Mouse (Mus musculus): ENCODE data around the gene Afdn. TPM values are rescaled to one million over a fixed set of nuclear protein-coding genes. Genes with fewer than 3 reads are reported as not detected.
"Not testable (repeated sequence)": the region's sequence is repeated elsewhere in the genome, so short reads cannot be mapped to it uniquely, and the experiment has no call there.

The Afdn gene
- polyA plus RNA-seq, 1 experiment from 2014 or later = 79.9 TPM

DNA sequence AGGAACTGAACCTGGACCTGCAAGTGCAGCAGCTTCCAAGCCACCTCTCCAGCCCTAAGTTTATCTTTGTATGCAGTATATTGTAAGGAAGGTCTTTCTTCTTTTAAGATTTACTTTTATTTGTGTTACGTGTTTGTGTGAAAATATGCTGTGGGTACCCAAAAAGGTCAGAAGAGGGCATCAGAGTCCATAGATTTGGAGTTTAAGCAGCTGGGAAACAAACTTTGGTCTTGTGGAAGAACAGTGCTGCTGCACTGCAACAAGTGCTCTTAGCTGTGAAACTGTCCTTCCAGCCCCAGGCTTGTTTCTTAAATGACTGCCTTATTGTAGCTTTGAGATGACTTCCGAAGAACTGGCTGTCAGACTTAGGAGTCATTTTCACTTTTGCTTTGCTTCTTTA is 89.8 kb downstream of the Afdn start:
- no peak overlapping the region for H3K9ac ChIP-seq
- H3K36me3 ChIP-seq = peaks cover 33% of the 10 kb centered on the region
- no peak overlapping the region for H3K27ac ChIP-seq

GRCm38 (mm10) chr17:13853883-13854282 is 93.5 kb downstream of the Afdn start:
- 74% methylated on average over 7 of the region's 7 CpGs for WGBS

More for the DNA sequence above, 89.8 kb downstream of the Afdn start:
- Histone ChIP-seq H3K9me3 (no peaks in the 10 kb centered on the region), H3K4me3 (no peak overlapping the region), H3K27me3 (no peaks in the 10 kb centered on the region), H3K4me2 (no peak overlapping the region), H3K4me1 (no peaks in the 10 kb centered on the region)
- WGBS = 75% methylated on average over 2 of the region's 2 CpGs
- no peak for ATAC-seq (ENCODE audit: insufficient number of reproducible peaks, low FRiP score, low TSS enrichment, low read depth)

DNA sequence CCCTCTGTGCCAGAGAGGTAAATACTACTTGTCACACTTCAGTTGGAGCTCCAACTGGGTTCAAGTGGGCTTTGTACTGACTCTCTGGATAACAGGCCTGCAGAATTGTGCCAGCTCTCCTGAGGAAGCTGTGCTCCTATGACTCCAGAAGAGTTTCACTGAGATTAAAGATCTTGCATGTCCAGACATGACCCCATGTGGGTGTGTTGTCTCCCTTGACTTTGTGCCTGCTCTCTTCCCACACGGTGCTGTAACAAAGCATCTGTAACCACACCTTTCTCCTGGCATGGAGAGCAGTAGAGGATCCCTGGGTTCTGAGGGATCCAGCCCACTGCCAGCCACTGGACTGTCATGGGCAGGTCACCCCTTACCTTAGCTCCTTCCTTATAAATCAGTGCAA is 95.1 kb downstream of the Afdn start:
- no peaks in the 10 kb centered on the region for H3K9me3 ChIP-seq
- 90% methylated on average over 1 of the region's 1 CpGs for WGBS
- 0 out of 2 replicates have a peak overlapping the region, but pooled peaks have one; percentile 7 for H3K27ac ChIP-seq
- H3K4me2 ChIP-seq = no peak overlapping the region
- H3K27me3 ChIP-seq = no peaks in the 10 kb centered on the region
- no peak overlapping the region for H3K9ac ChIP-seq
- H3K4me1 ChIP-seq = no peaks in the 10 kb centered on the region
- no peak for ATAC-seq (ENCODE audit: insufficient number of reproducible peaks, low FRiP score, low TSS enrichment, low read depth)
- H3K4me3 ChIP-seq = no peak overlapping the region
- H3K36me3 ChIP-seq = peaks cover 36% of the 10 kb centered on the region

More at GRCm38 (mm10) chr17:13853883-13854282, 93.5 kb downstream of the Afdn start:
- H3K36me3 ChIP-seq = peaks cover 40% of the 10 kb centered on the region
- not testable (repeated sequence) for H3K4me3 ChIP-seq; H3K27me3 ChIP-seq; H3K9me3 ChIP-seq; H3K27ac ChIP-seq; ATAC-seq (ENCODE audit: insufficient number of reproducible peaks, low FRiP score, low TSS enrichment, low read depth); H3K4me1 ChIP-seq; H3K9ac ChIP-seq; H3K4me2 ChIP-seq

- no peak for ATAC-seq (ENCODE audit: insufficient number of reproducible peaks, low FRiP score, low TSS enrichment, low read depth)
- Histone ChIP-seq H3K36me3 (peaks cover 34% of the 10 kb centered on the region), H3K4me1 (no peaks in the 10 kb centered on the region), H3K27ac (0 out of 2 replicates have a peak overlapping the region, but pooled peaks have one; percentile 6), H3K4me3 (no peak overlapping the region), H3K27me3 (no peaks in the 10 kb centered on the region), H3K9ac (no peak overlapping the region), H3K4me2 (no peak overlapping the region), H3K9me3 (no peaks in the 10 kb centered on the region)
- WGBS = 42% methylated on average over 5 of the region's 5 CpGs
Observed at GRCm38 (mm10) chr17:13856429-13857090, 96.2 kb downstream of the Afdn start.

DNA sequence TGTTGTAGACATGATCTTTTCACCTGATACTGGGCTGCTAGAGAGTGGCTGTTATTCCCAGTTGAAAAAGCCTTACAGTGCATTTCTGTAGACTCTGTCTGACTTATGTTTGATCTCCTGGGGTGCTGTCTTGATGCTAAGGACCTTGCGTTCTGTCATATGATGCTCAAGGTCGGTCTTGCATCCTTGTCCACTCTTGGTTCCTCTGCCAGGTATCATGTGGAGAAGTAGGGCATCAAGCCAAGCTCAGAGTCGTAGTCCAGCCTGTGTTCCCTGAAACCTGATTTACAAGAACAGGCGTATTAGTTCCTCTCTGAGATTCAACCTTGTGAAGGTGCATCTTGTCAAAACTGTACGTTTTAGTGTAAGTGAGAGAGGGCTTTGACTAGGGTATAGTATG is 105.0 kb downstream of the Afdn start:
- Histone ChIP-seq H3K4me3 (no peak overlapping the region), H3K36me3 (peaks cover 18% of the 10 kb centered on the region; the same call in 1 of the 2 replicates), H3K4me2 (no peak overlapping the region), H3K9me3 (no peaks in the 10 kb centered on the region), H3K27me3 (no peaks in the 10 kb centered on the region), H3K27ac (no peak overlapping the region), H3K4me1 (peaks cover 10% of the 10 kb centered on the region; the same call in 1 of the 2 replicates), H3K9ac (no peak overlapping the region)
- ATAC-seq (ENCODE audit: insufficient number of reproducible peaks, low FRiP score, low TSS enrichment, low read depth) = no peak
- WGBS = 86% methylated on average over 5 of the region's 5 CpGs

DNA sequence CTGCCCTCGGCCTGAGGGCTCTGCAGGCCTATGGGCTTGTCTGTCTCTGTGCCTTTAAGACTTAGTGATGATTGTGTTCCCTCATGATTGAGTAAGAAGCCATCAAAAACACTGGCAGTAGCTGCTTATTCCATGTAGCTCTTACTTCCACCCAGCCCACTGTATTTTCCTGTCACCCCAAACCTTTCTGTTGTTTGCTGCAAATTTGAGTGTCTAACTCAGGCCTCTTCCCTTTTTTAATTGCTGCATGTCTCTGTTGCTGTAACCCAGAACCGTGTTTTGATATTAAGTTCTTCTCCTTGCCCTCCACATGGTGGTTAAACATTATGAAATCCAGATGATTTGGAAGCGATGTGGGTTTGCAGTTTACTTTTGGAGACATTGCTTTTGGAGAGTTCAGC is 106.6 kb downstream of the Afdn start:
- peaks cover 10% of the 10 kb centered on the region; the same call in 1 of the 2 replicates for H3K4me1 ChIP-seq
- no peak overlapping the region for H3K9ac ChIP-seq
- WGBS = 40% methylated on average over 3 of the region's 3 CpGs
- peak overlapping the region; percentile 13; the same call in 1 of the 2 replicates for H3K4me2 ChIP-seq
- no peaks in the 10 kb centered on the region for H3K27me3 ChIP-seq
- no peak for ATAC-seq (ENCODE audit: insufficient number of reproducible peaks, low FRiP score, low TSS enrichment, low read depth)
- H3K9me3 ChIP-seq = no peaks in the 10 kb centered on the region
- H3K4me3 ChIP-seq = no peak overlapping the region
- peaks cover 17% of the 10 kb centered on the region; the same call in 1 of the 2 replicates for H3K36me3 ChIP-seq
- H3K27ac ChIP-seq = peak overlapping the region; percentile 77

GRCm38 (mm10) chr17:13867475-13867874 is 107.1 kb downstream of the Afdn start:
- H3K4me2 ChIP-seq = peak overlapping the region; percentile 13; the same call in 1 of the 2 replicates
- no peaks in the 10 kb centered on the region for H3K9me3 ChIP-seq
- no peak for ATAC-seq (ENCODE audit: insufficient number of reproducible peaks, low FRiP score, low TSS enrichment, low read depth)
- peaks cover 10% of the 10 kb centered on the region; the same call in 1 of the 2 replicates for H3K4me1 ChIP-seq
- 22% methylated on average over 6 of the region's 6 CpGs for WGBS
- peaks cover 15% of the 10 kb centered on the region; the same call in 1 of the 2 replicates for H3K36me3 ChIP-seq
- H3K4me3 ChIP-seq = no peak overlapping the region
- peak overlapping the region; percentile 77 for H3K27ac ChIP-seq
- H3K27me3 ChIP-seq = no peaks in the 10 kb centered on the region
- H3K9ac ChIP-seq = no peak overlapping the region

DNA sequence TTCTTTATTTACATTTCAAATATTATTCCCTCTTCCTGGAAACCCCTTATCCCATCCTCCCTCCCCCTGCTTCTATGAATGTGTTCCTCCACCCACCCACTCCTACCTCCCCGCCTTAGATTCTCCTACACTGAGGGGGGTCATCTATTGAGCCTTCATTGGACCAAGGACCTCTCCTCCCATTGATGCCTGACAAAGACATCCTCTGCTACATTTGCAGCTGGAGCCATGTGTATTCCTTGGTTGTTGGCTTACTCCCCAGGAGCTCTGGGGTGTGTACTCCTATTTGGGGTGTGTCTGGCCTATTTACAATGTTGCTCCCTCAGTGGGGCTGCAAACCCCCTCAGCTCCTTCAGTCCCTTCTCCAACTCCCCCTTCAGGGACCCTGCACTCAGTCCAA is 109.9 kb downstream of the Afdn start:
- H3K4me1 ChIP-seq = peaks cover 10% of the 10 kb centered on the region; the same call in 1 of the 2 replicates
- H3K27me3 ChIP-seq = no peaks in the 10 kb centered on the region
- no peak overlapping the region for H3K4me3 ChIP-seq
- no peak overlapping the region for H3K4me2 ChIP-seq
- H3K36me3 ChIP-seq = peaks cover 19% of the 10 kb centered on the region
- no peaks in the 10 kb centered on the region; the same call in 1 of the 2 replicates for H3K9me3 ChIP-seq
- no peak overlapping the region for H3K27ac ChIP-seq
- no peak for ATAC-seq (ENCODE audit: insufficient number of reproducible peaks, low FRiP score, low TSS enrichment, low read depth)
- H3K9ac ChIP-seq = no peak overlapping the region
- WGBS = 100% methylated on average over 1 of the region's 1 CpGs

- WGBS = 88% methylated on average over 1 of the region's 1 CpGs
- Histone ChIP-seq H3K27me3 (no peaks in the 10 kb centered on the region), H3K9ac (no peak overlapping the region), H3K4me2 (no peak overlapping the region), H3K36me3 (peaks cover 22% of the 10 kb centered on the region), H3K4me3 (no peak overlapping the region), H3K4me1 (no peaks in the 10 kb centered on the region), H3K27ac (no peak overlapping the region), H3K9me3 (no peaks in the 10 kb centered on the region; the same call in 1 of the 2 replicates)
- no peak; the same call in 1 of the 2 replicates for ATAC-seq (ENCODE audit: insufficient number of reproducible peaks, low FRiP score, low TSS enrichment, low read depth)
Observed at GRCm38 (mm10) chr17:13874245-13874644, 113.9 kb downstream of the Afdn start.

DNA sequence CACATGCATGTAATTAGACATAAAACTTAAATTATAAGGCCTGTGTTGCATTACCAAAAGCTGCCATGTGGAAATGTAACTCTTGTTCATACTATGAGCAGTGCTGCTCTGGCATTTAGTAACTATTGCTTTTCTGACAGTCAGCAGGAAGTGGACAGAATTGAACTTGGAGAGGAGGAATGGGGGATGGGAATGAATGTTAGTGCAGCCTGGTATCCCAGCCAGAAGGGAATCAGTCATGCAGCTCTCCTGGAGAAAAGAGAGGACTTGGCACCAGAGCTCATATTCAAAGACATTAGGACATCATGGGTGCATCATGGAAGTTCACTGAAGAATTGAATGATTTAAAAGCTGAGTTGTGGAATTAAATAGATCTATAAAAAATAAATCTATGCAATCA is 117.1 kb downstream of the Afdn start:
- H3K4me1 ChIP-seq = no peaks in the 10 kb centered on the region
- no peak for ATAC-seq (ENCODE audit: insufficient number of reproducible peaks, low FRiP score, low TSS enrichment, low read depth)
- no peaks in the 10 kb centered on the region for H3K27me3 ChIP-seq
- H3K4me2 ChIP-seq = no peak overlapping the region
- no peak overlapping the region for H3K4me3 ChIP-seq
- peaks cover 23% of the 10 kb centered on the region for H3K36me3 ChIP-seq
- no peak overlapping the region for H3K27ac ChIP-seq
- no peak overlapping the region for H3K9ac ChIP-seq
- no peaks in the 10 kb centered on the region; the same call in 1 of the 2 replicates for H3K9me3 ChIP-seq

- Histone ChIP-seq H3K9me3 (no peaks in the 10 kb centered on the region), H3K4me2 (no peak overlapping the region), H3K9ac (no peak overlapping the region), H3K27ac (no peak overlapping the region), H3K4me1 (no peaks in the 10 kb centered on the region), H3K36me3 (peaks cover 19% of the 10 kb centered on the region), H3K4me3 (no peak overlapping the region), H3K27me3 (no peaks in the 10 kb centered on the region)
- 76% methylated on average over 1 of the region's 1 CpGs for WGBS
- ATAC-seq (ENCODE audit: insufficient number of reproducible peaks, low FRiP score, low TSS enrichment, low read depth) = no peak
Observed at GRCm38 (mm10) chr17:13879731-13880130, 119.4 kb downstream of the Afdn start.

- no peaks in the 10 kb centered on the region for H3K27me3 ChIP-seq
- WGBS = 58% methylated on average over 5 of the region's 5 CpGs
- H3K36me3 ChIP-seq = peaks cover 38% of the 10 kb centered on the region
Observed at GRCm38 (mm10) chr17:13883540-13883939, 123.2 kb downstream of the Afdn start.

More at GRCm38 (mm10) chr17:13883540-13883939, 123.2 kb downstream of the Afdn start:
- Histone ChIP-seq H3K27ac (no peak overlapping the region), H3K4me1 (no peaks in the 10 kb centered on the region), H3K4me2 (no peak overlapping the region), H3K9me3 (no peaks in the 10 kb centered on the region), H3K9ac (no peak overlapping the region), H3K4me3 (no peak overlapping the region)
- no peak for ATAC-seq (ENCODE audit: insufficient number of reproducible peaks, low FRiP score, low TSS enrichment, low read depth)

Data from limb, embryonic 15.5 days (tissue).